Mouse (Mus musculus) liver, embryonic 11.5 days (tissue): ENCODE data around the gene Txndc12. TPM values are rescaled to one million over a fixed set of nuclear protein-coding genes. Genes with fewer than 3 reads are reported as not detected.

ENCODE experiments used
- ATAC-seq: fragments of 200-750 bp; cut with Nextera tagmentation; replicated peaks from 2 replicates; pipeline ENCODE4 v1.8.0; 2017; ENCODE audit warnings: moderate number of reproducible peaks, mild to moderate bottlenecking, moderate TSS enrichment, moderate library complexity; ENCODE audit not compliant: low FRiP score
- DNase-seq: peaks from one replicate; pipeline ENCODE4 v3.0.0-alpha.2; 2017; ENCODE audit warnings: low spot score
- H3K27ac ChIP-seq: fragments of 300-500 bp; sonication (generic); 2 replicates; pipeline ENCODE4 v1.5.1; 2014; ENCODE audit warnings: mild to moderate bottlenecking, low read depth, low read length, control low read depth
- H3K27me3 ChIP-seq: fragments of 300-500 bp; sonication (generic); replicated peaks from 2 replicates; pipeline ENCODE4 v1.6.1; 2014; ENCODE audit warnings: low read length, mixed read lengths; ENCODE audit not compliant: control insufficient read depth, insufficient read depth
- H3K36me3 ChIP-seq: fragments of 300-500 bp; sonication (generic); 2 replicates; pipeline ENCODE4 v1.6.1; 2014; ENCODE audit warnings: mild to moderate bottlenecking, low read length, moderate library complexity, mixed read lengths; ENCODE audit not compliant: control insufficient read depth, insufficient read depth
- H3K4me1 ChIP-seq: fragments of 300-500 bp; sonication (generic); replicated peaks from 2 replicates; pipeline ENCODE4 v1.6.1; 2014; ENCODE audit warnings: low read length, mixed read lengths; ENCODE audit not compliant: control insufficient read depth, insufficient read depth
- H3K4me2 ChIP-seq: fragments of 300-500 bp; sonication (generic); 2 replicates; pipeline ENCODE4 v1.6.1; 2014; ENCODE audit warnings: mild to moderate bottlenecking, control low read depth, moderate library complexity
- H3K4me3 ChIP-seq: fragments of 300-500 bp; sonication (generic); 2 replicates; pipeline ENCODE4 v1.5.1; 2014; ENCODE audit warnings: low read depth, low read length, control low read depth
- H3K9ac ChIP-seq: fragments of 300-500 bp; sonication (generic); 2 replicates; pipeline ENCODE4 v1.6.1; 2014; ENCODE audit warnings: low read depth, low read length, control low read depth
- H3K9me3 ChIP-seq: fragments of 300-500 bp; sonication (generic); 2 replicates; pipeline ENCODE4 v1.6.1; 2016; ENCODE audit warnings: low read length, inconsistent platforms, mixed read lengths; ENCODE audit not compliant: control insufficient read depth
- WGBS: fragments of 180-500 bp; shearing (Covaris S2); extraction: QIAGEN DNeasy Blood & Tissue Kit; methylation state at CpG from one replicate; pipeline ENCODE4 v1.1.7; 2014; 5-methylcytosine and 5-hydroxymethylcytosine counted together
- polyA plus RNA-seq: library from polyadenylated mRNA; unstranded; fragments of >200 nt; fragmentation: Nextera tagmentation; extraction: Ambion mirVana; gene quantifications from 2 replicates; pipeline ENCODE4 v1.2.1, GENCODE M21; 2014

Gene Txndc12
- polyA plus RNA-seq, 1 experiment from 2014 or later, result 63.8 TPM

GRCm38 (mm10) chr4:108904076-108904475 is 69.7 kb downstream of the Txndc12 start:
- H3K9me3 ChIP-seq, result no peaks in the 10 kb centered on the region
- DNase-seq (no peak), ATAC-seq (no peak)
- WGBS, result 52% methylated on average over 6 of the region's 6 CpGs
- no peak overlapping the region for H3K27ac ChIP-seq
- no peak overlapping the region for H3K9ac ChIP-seq
- H3K27me3 ChIP-seq, result no peaks in the 10 kb centered on the region
- H3K4me1 ChIP-seq, result no peaks in the 10 kb centered on the region
- no peak overlapping the region for H3K4me2 ChIP-seq
- no peak overlapping the region for H3K4me3 ChIP-seq
- no peaks in the 10 kb centered on the region for H3K36me3 ChIP-seq

GRCm38 (mm10) chr4:108904790-108905189 is 70.4 kb downstream of the Txndc12 start:
- Histone ChIP-seq H3K27ac (no peak overlapping the region), H3K9me3 (no peaks in the 10 kb centered on the region), H3K27me3 (no peaks in the 10 kb centered on the region), H3K4me2 (no peak overlapping the region), H3K36me3 (no peaks in the 10 kb centered on the region), H3K9ac (no peak overlapping the region), H3K4me1 (no peaks in the 10 kb centered on the region), H3K4me3 (no peak overlapping the region)
- DNase-seq, result no peak
- no peak for ATAC-seq
- 78% methylated on average over 10 of the region's 10 CpGs for WGBS

GRCm38 (mm10) chr4:108905859-108906258 is 71.5 kb downstream of the Txndc12 start:
- no peak overlapping the region for H3K4me2 ChIP-seq
- H3K9me3 ChIP-seq, result no peaks in the 10 kb centered on the region
- WGBS, result 29% methylated on average over 6 of the region's 6 CpGs
- H3K9ac ChIP-seq, result no peak overlapping the region
- no peak for DNase-seq
- no peaks in the 10 kb centered on the region for H3K27me3 ChIP-seq
- H3K4me1 ChIP-seq, result no peaks in the 10 kb centered on the region
- no peaks in the 10 kb centered on the region for H3K36me3 ChIP-seq
- no peak overlapping the region for H3K27ac ChIP-seq
- H3K4me3 ChIP-seq, result no peak overlapping the region
- ATAC-seq, result no peak

DNA sequence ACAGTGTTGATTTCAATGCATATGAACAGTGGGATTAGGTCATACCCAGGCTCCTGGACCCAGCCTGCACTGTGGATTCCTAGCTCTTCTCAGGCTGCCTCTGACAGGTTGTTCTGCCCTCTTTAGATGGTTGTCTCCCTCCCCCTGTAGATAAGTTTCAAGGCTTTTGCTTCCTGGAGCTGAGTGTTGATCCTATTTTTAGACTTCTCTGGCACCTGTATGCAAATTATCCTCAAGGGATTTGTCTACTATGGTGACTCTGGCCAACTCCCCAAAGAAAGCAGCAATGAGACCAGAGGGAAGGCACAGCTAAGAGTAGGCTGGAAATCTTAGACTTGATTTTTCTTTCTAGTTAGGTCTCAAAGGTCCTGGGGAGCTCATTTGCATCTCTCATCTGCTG is 73.1 kb downstream of the Txndc12 start:
- Histone ChIP-seq H3K36me3 (no peaks in the 10 kb centered on the region), H3K4me2 (no peak overlapping the region), H3K4me3 (no peak overlapping the region), H3K9ac (no peak overlapping the region), H3K4me1 (no peaks in the 10 kb centered on the region), H3K9me3 (no peaks in the 10 kb centered on the region), H3K27me3 (no peaks in the 10 kb centered on the region), H3K27ac (no peak overlapping the region)
- ATAC-seq (no peak), DNase-seq (no peak)

DNA sequence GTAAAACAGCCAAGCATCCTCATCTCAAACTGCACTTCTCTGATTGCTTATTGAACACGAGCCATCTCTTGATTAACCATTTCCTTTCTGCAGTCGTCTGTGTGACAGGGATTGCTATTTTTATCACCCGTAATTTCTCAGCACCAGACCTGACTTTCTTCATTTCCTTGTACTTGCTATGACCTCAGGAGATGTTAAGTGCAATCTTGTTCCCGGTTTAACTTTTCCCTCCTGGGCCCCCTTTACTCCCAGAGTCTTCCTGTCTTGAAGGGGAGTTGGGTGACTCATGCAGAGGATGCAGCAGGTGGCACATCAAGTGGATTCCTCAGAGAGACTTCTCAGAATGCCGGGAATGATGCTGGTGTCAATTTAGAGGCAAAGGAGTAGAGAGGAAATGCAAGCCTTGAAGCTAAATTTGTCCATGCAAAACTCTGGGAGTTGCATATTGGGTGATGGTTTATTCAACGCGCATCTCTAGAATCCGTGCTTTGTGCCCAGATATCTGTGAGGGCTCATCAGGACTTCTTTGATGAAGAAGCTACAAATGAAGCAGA is 75.5 kb downstream of the Txndc12 start:
- Histone ChIP-seq H3K9ac (no peak overlapping the region), H3K9me3 (no peaks in the 10 kb centered on the region), H3K4me1 (no peaks in the 10 kb centered on the region), H3K4me3 (no peak overlapping the region), H3K27ac (no peak overlapping the region), H3K4me2 (no peak overlapping the region), H3K36me3 (no peaks in the 10 kb centered on the region), H3K27me3 (no peaks in the 10 kb centered on the region)
- 51% methylated on average over 8 of the region's 8 CpGs for WGBS
- DNase-seq (no peak), ATAC-seq (no peak)

Other genes starting within 250 kb of the Txndc12 start
- 24.7 and 27.8 TPM in 2 replicates for gene Cc2d1b, start 214.7 kb upstream of the Txndc12 start, polyA plus RNA-seq
- gene 3110021N24Rik, start 115.0 kb upstream of the Txndc12 start, polyA plus RNA-seq, result 0.35 and 0.47 TPM in 2 replicates
- 1.2 and 1.9 TPM in 2 replicates for gene Zfyve9, start 53.8 kb upstream of the Txndc12 start, polyA plus RNA-seq
- 121 and 125 TPM in 2 replicates for gene Btf3l4, start 987 bp upstream of the Txndc12 start, polyA plus RNA-seq
- 94.2 and 101 TPM in 2 replicates for gene Kti12, start 13.2 kb downstream of the Txndc12 start, polyA plus RNA-seq
- 0.51 and 0.92 TPM in 2 replicates for gene A730015C16Rik, start 14.0 kb downstream of the Txndc12 start, polyA plus RNA-seq
- gene Rab3b, start 44.5 kb downstream of the Txndc12 start, polyA plus RNA-seq, result 7.3 and 9.7 TPM in 2 replicates
- gene Nrd1, start 166.1 kb downstream of the Txndc12 start, polyA plus RNA-seq, result 41.3 and 45.0 TPM in 2 replicates